Mouse (Mus musculus): ENCODE data around the gene Cacna1d. TPM values are rescaled to one million over a fixed set of nuclear protein-coding genes. Genes with fewer than 3 reads are reported as not detected.

Cacna1d gene
- polyA plus RNA-seq, 1 experiment from 2014 or later: 2.6 TPM

Other genes starting within 250 kb of the Cacna1d start
- gene Dcp1a, start 11.9 kb downstream of the Cacna1d start, polyA plus RNA-seq (2015; fragmentation: Nextera tagmentation; extraction: Ambion mirVana): 17.7 and 18.6 TPM in 2 replicates
- gene Tkt, start 56.9 kb upstream of the Cacna1d start, polyA plus RNA-seq (2015; fragmentation: Nextera tagmentation; extraction: Ambion mirVana): 393 and 411 TPM in 2 replicates
- gene Prkcd, start 134.8 kb upstream of the Cacna1d start, polyA plus RNA-seq (2015; fragmentation: Nextera tagmentation; extraction: Ambion mirVana): 52.1 and 56.5 TPM in 2 replicates
- gene Rft1, start 162.9 kb upstream of the Cacna1d start, polyA plus RNA-seq (2015; fragmentation: Nextera tagmentation; extraction: Ambion mirVana): 13.3 and 14.7 TPM in 2 replicates
- gene Sfmbt1, start 223.4 kb upstream of the Cacna1d start, polyA plus RNA-seq (2015; fragmentation: Nextera tagmentation; extraction: Ambion mirVana): 9.7 and 11.1 TPM in 2 replicates